Mouse (Mus musculus) layer of hippocampus, adult 18-20 months (tissue): Measurements from ENCODE around the gene Ddx43. TPM values are rescaled to one million over a fixed set of nuclear protein-coding genes. Genes with fewer than 3 reads are reported as not detected.
"Not testable (repeated sequence)": the region's sequence is repeated elsewhere in the genome, so short reads cannot be mapped to it uniquely, and the experiment has no call there.

Source experiments
- DNase-seq, 2 experiments: peaks; one replicate each; pipeline ENCODE4 v3.0.0; 2022; ENCODE audit warnings: low spot score in 2 of 2
- long read RNA-seq: library from polyadenylated mRNA; stranded (forward); transcript quantifications from one replicate; pipeline ENCODE4 v2.0.0, GENCODE M21; 2021
- total RNA-seq, 2 experiments: library from RNA; stranded (reverse); gene quantifications; 2 replicates each; pipeline ENCODE4 v1.2.3; 2021

Gene Ddx43
- not detected for total RNA-seq
- long read RNA-seq, partial matches to known transcripts: 0 of 1 reads
- long read RNA-seq, other reads (novel, unspliced or antisense): 1 of 1 reads

- DNase-seq: peak in 1 of 2 experiments; percentile 9
These were observed at the start of gene Ddx43 for GRCm38 (mm10) chr9:78395630-78396351. TSS of gene Ddx43 (plus strand) at chr9:78395777.

DNA sequence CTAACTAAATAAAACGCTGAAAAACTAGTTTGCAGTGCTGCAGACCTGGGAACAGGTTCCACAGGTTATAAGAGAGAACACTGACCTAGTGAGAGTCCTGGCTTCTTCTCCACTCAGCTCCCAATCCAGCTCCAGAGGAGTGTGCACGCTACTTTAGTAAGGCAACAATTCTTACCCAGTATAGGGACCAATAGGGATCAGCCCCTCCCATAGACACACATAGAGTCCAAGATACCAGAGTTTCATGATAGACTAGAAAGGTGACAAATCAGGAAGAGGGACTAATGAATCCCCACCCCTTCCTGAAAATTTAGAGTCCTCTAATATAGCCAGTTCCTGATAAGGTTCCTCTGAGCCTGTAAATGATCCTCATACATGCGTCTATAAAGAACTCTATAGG is 48.6 kb upstream of the Ddx43 start:
- DNase-seq: no peak

- DNase-seq: not testable (repeated sequence)
These were observed 47.2 kb upstream of the Ddx43 start for GRCm38 (mm10) chr9:78348206-78349004.

DNA sequence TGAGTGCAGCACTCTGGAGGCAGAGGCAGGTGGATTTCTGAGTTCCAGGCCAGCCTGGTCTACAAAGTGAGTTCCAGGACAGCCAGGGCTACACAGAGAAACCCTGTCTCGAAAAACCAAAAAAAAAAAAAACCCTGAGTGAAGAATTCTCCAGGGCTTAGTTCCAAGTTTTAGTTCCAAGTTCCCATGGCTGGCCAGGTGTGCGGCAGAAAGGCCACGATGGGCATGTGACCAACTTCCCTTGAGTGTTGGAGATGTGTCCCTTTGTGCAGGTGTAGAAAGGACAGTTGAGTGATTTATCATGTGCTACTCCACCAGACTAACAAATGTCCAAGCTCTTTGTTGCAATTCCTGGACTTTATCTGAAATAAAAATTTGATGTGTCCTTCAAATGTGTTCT is 46.4 kb upstream of the Ddx43 start:
- DNase-seq: not testable (repeated sequence)

- DNase-seq: not testable (repeated sequence)
These were observed 45.6 kb upstream of the Ddx43 start for GRCm38 (mm10) chr9:78350007-78350406.

DNA sequence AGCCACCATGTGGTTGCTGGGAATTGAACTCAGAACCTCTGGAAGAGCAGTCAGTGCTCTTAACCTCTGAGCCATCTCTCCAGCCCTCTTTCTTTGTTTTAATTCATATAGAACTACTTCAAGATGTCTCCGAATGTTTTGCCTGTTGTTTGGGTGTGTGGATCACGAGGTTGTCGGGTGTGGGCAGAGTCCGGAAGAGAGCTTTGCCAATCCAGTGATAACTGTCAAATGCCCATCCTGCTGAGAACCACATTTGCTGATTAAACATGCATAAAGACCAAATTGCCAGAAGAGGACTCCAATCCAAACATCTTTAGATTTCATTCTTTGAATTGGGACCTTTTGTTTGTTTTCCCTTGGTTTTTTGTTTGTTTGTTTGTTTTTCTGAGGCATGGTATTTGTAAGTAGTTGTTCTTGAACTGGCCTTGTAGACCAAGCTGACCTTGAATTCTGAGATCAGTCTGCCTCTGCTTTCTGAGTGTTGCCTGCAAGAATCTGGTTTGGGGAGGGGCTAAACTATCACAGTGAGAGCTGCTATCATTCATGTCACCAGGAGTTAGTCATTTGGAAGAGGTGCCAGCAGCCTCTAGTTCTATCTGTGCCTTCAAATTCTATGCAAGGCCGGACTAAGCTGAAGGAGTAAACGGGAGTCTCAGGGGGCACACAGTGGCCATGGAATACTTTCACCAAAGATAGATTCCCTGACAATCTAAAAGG is 43.9 kb upstream of the Ddx43 start:
- no peak for DNase-seq

- DNase-seq: no peak
These were observed 40.7 kb upstream of the Ddx43 start for GRCm38 (mm10) chr9:78354665-78355578.

DNA sequence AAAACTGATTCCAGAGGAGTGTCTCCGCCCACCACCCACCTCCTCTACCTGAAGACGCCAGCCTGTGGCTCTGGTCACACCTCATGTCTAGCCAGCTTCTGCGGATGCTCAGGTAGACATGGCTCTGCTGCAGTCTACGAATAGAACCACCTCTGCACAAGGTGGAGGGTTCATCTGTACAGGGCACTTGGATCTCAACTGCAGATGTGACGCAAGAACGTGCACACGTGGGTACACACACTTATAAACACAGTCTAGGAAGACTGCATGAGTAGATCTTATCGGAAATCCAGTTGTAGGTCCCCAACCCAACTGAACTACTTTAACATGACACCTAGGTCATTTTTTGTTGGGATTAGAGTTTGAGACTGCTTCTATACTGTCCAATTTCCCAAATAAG is 40.0 kb upstream of the Ddx43 start, which contains the start of gene Gsta2:
Gene Gsta2, minus strand, starts transcription at position 178 of the 400 bp plus-strand sequence.
- DNase-seq: no peak

DNA sequence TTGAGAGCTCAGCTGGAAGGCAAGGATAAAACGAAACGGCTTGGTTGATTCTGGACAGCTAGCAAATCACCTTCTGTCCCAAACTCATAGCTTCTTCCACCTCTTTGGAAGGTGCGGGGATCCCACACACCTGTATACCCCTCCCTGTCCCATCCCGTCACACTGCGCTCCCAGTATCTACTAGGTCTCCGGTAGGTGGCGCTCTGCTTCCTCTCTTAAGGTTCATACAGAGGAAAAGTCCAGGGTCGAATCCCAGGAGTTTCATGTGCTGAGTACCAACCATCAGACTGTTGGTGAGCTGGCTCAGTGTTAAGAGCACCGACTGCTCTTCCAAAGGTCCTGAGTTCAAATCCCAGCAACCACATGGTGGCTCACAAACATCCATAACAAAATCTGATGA is 37.5 kb upstream of the Ddx43 start:
- DNase-seq: peak in 1 of 2 experiments; percentile 42

GRCm38 (mm10) chr9:78359750-78360483 is 35.7 kb upstream of the Ddx43 start:
- DNase-seq: no peak

- DNase-seq: no peak
These were observed 35.1 kb upstream of the Ddx43 start for GRCm38 (mm10) chr9:78360484-78360872.

DNA sequence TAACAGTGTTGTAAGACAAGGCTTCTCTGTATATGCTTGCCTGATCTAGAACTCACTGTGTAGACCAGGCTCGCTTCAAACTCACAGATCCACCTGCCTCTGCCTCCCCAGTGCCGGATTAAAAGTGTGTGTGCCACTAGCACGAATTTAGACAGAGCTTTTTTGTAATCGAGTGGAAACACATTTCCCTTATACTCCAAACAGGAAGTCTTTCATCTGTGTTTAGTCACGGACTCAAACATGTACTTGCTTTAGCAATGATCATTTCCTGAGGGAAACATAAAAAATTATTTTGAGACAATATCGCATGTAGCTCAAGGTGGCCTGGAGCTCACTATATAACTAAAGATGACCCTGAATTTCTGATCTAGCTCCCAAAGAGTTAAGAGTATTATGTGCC is 32.2 kb upstream of the Ddx43 start:
- no peak for DNase-seq

- DNase-seq: no peak
These were observed 30.9 kb upstream of the Ddx43 start for GRCm38 (mm10) chr9:78364701-78365100.

DNA sequence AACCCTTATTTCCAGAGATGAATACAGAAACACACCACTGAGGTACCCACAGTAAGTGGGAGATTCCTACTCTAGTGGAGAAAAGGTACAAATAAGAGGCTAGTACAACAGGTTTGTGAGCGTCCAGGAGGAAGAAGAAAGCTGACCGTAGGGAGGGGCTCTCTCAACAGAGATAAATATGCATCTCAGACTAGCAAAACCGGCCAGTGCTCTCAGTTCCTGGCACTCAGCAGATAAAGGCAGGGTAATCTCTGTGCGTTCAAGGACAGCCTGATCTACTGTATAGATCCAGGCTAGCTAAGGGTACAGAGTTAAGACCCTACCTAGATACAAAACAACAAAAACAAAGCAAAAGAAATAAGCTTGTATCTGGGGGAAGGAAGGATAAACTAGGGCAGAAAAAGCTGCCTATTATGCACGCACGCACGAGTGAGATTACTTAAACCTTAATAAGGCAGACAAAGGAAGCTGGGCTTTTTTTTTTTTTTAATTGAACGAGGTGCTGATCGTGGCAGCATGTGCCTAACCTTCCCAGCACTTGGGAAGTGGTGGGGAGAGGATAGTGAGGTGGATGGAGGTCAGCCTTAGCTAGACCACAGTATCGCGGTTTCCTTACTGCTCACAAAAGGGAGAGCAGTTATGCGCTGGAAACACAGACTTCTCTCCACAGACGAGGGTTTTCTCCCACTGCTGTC is 29.6 kb upstream of the Ddx43 start:
- DNase-seq: no peak

DNA sequence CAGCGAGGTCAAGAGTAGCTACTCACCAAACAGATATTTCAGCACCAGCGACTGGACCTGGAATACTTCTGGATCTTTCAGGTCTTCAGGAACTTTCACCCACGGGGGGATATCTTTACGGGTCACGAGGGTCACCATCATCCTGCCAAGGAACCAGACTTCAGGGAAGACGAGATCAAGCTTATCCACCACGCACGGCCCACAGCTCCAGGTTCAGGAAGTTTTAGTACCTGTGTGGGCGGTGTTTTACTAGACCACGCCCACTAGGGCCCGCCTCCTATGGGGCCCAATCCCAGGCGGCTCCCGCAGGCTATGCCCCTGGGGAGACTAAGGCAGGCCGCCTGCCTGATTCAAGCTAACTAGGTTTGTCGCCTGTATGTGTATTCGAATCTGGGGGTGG is 27.6 kb upstream of the Ddx43 start, which contains the start of gene Dppa5a:
Gene Dppa5a, minus strand, starts transcription at position 219 of the 400 bp plus-strand sequence.
- not testable (repeated sequence) for DNase-seq

GRCm38 (mm10) chr9:78368671-78369293 is 26.8 kb upstream of the Ddx43 start:
- no peak for DNase-seq

GRCm38 (mm10) chr9:78369349-78369748 is 26.2 kb upstream of the Ddx43 start:
- no peak for DNase-seq

DNA sequence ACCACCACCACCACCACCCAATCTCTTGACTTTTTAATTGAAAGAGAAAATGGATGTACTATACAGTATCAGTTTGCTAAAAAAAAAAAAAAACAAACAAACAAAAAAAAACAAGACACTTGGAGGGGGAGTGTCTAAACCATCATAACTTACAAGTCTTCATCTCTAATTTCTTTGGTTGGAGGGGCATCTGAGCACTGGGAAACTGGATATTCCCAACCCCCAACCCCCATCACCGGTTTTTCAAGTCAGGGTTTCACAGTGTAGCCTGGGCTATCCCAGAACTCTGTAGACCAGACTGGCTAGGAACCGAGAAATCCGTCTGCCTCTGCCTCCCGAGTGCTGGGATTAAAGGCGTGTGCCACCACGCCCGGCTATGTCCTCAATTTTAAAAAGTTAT is 25.8 kb upstream of the Ddx43 start:
- no peak for DNase-seq

DNA sequence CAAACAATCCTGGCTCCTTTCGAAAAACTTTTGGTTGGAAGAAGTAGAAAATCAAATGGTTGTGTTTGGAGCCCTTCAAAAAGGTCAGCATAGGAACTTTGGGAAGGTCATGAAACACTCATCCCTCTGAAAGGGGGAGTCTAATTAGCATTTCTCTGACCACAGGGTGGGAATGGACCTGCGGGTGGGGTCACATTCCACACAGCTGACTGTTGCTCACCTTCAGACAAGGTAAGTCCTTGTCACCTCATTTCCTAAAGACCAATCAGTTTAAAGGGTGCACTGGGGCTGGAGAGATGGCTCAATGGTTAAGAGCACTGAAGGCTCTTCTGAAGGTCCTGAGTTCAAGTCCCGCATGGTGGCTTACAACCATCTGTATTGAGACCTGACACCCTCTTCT is 24.1 kb upstream of the Ddx43 start:
- no peak for DNase-seq
